Mouse (Mus musculus) hindlimb bud, embryonic 11.5 days (tissue): ENCODE data around the gene Olfr384.
"Not testable (repeated sequence)": the region's sequence is repeated elsewhere in the genome, so short reads cannot be mapped to it uniquely, and the experiment has no call there.

ENCODE experiments used
- DNase-seq: peaks from one replicate; pipeline ENCODE4 v3.0.0-alpha.2; 2012; ENCODE audit warnings: low read depth, low spot score; ENCODE audit errors: extremely low spot score

The Olfr384 gene

DNA sequence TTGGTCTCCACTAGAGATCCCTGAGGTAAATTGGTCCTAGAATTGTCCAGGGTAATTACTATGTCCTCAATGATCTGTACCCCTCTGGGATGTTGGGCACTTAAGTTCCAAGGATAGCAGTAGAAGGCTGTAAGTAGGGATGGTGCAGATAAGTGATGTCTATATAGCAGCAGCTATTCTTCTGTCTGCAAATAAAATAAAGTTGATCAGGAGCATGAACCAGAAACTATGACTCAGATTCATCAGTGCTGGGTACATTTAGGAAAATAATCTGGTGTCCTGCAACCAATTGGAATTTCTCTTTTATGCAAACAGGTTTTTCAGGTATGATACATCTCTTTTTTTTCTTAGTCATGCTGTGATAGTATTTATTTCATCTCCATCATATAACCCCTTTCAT lies at the start of gene Olfr384:
TSS of gene Olfr384 (plus strand) at position 301 of the 400 bp plus-strand sequence.
- no peak for DNase-seq

DNA sequence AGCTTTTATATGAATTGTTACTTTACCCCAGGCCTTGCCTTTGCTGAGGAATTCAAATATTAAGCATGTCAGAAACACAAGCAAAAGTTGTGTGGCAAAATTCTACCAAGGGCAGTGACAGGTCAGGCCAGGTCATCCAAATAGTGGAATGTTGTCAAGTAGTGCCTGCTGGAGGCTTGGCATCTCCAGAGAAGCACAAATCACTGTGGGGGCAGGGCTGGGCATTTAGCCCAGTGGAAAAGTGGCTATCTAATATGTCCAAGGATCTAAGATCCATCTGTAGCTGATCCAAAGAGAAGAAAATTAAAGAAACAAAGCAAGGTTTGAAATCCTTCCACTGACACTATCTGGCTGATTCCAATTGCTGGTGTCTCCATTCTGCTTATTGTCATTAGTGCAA lies 18.5 kb upstream of the Olfr384 start:
- DNase-seq = no peak

GRCm38 (mm10) chr11:73583188-73583587 lies 15.2 kb upstream of the Olfr384 start:
- DNase-seq = not testable (repeated sequence)

DNA sequence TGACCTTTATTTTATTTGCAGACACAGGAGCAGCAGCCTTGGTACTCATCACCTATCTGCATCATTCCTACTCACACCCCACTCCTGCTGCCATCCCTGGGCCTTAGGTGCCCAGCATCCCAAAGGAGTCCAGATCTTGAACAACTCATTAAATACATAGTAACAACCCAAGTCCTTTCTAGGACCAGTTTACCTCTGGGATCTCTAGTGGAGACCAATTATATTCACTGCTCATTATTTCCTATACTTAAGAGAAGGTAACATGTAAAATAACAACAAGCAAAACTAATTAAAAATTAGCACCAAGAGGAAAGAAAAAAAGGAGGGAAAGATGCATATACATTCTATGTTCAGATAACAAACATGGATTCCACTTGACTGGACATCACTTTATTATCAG lies 5.5 kb upstream of the Olfr384 start, which contains the start of gene Olfr385:
TSS of gene Olfr385 (minus strand) at position 101 of the 400 bp plus-strand sequence.
- no peak for DNase-seq
